Mouse (Mus musculus) midbrain, embryonic 13.5 days (tissue): ENCODE measurements around the gene Nxph3. TPM values are rescaled to one million over a fixed set of nuclear protein-coding genes. Genes with fewer than 3 reads are reported as not detected.

Experiments used
- ATAC-seq: fragments of 200-750 bp; cut with Nextera tagmentation; 2 replicates; pipeline ENCODE4 v1.8.0; 2017; ENCODE audit warnings: mild to moderate bottlenecking, moderate TSS enrichment, moderate library complexity
- H3K27ac ChIP-seq: fragments of 300-500 bp; sonication (generic); 2 replicates; pipeline ENCODE4 v1.5.1; 2015; ENCODE audit warnings: inconsistent platforms, mild to moderate bottlenecking, moderate library complexity
- H3K27me3 ChIP-seq: fragments of 300-500 bp; sonication (generic); 2 replicates; pipeline ENCODE4 v1.6.1; 2015; ENCODE audit warnings: mild to moderate bottlenecking, inconsistent platforms
- H3K36me3 ChIP-seq: fragments of 300-500 bp; sonication (generic); 2 replicates; pipeline ENCODE4 v1.6.1; 2015; ENCODE audit warnings: mild to moderate bottlenecking, inconsistent platforms
- H3K4me1 ChIP-seq: fragments of 300-500 bp; sonication (generic); replicated peaks from 2 replicates; pipeline ENCODE4 v1.6.1; 2015; ENCODE audit warnings: inconsistent platforms
- H3K4me2 ChIP-seq: fragments of 300-500 bp; sonication (generic); replicated peaks from 2 replicates; pipeline ENCODE4 v1.6.1; 2015; ENCODE audit warnings: moderate library complexity, mild to moderate bottlenecking, inconsistent platforms
- H3K4me3 ChIP-seq: fragments of 300-500 bp; sonication (generic); replicated peaks from 2 replicates; pipeline ENCODE4 v1.5.1; 2015; ENCODE audit warnings: mild to moderate bottlenecking, inconsistent platforms
- H3K9ac ChIP-seq: fragments of 300-500 bp; sonication (generic); replicated peaks from 2 replicates; pipeline ENCODE4 v1.6.1; 2015; ENCODE audit warnings: mild to moderate bottlenecking, inconsistent platforms
- H3K9me3 ChIP-seq: fragments of 300-500 bp; sonication (generic); 2 replicates; pipeline ENCODE4 v1.6.1; 2016; ENCODE audit warnings: mild to moderate bottlenecking, inconsistent platforms
- WGBS: fragments of 180-500 bp; shearing (Covaris S2); methylation state at CpG from one replicate; pipeline ENCODE4 v1.1.7; 2015; 5-methylcytosine and 5-hydroxymethylcytosine counted together
- polyA plus RNA-seq: library from polyadenylated mRNA; unstranded; fragments of >200 nt; fragmentation: Nextera tagmentation; extraction: Ambion mirVana; gene quantifications from 2 replicates; pipeline ENCODE4 v1.2.1, GENCODE M21; 2015

Gene Nxph3
- polyA plus RNA-seq, 1 experiment from 2014 or later = 1.9 TPM

DNA sequence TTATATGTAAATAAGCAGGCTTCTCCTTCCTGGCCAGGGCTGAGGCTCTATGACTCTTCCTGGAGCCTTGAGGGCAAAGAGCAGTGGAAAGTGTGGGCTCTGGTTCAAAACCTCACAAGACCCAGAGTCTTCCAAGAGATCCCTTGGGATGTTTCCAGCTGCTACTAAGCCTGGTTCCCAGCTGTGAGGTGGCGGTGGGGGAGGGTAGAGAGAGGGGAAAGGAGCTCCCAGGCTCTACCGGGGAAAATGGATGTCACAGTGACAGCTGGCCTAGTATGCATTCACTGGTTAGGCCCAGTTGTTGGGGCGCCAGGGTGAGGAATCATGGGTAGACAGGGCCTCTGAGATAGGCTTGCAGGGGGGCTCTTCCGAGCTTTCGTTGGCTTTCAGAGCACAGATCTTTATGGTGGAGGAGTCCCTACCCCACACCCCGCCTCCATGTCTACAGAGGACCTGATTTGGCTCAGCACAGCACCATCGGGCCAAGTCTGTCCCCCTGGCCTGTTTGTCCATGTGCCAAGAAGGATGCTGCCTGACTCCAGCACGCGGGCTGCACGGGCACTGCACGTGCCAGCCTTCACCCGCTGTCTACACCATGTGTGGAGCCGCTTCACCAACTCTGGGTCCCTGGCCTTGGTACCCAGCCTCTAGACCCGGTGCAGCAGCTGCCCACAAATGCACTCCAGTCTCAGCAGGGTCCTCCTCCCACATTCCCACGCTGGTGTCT, 24.2 kb upstream of the Nxph3 start:
- H3K9ac ChIP-seq = no peak overlapping the region
- no peak for ATAC-seq
- no peak overlapping the region for H3K4me2 ChIP-seq
- no peaks in the 10 kb centered on the region for H3K36me3 ChIP-seq
- peaks cover 26% of the 10 kb centered on the region for H3K4me1 ChIP-seq
- peak overlapping the region; percentile 44; the same call in 1 of the 2 replicates for H3K27ac ChIP-seq
- peaks cover 7% of the 10 kb centered on the region; the same call in 1 of the 2 replicates for H3K27me3 ChIP-seq
- H3K4me3 ChIP-seq = no peak overlapping the region
- WGBS = 73% methylated on average over 15 of the region's 15 CpGs
- no peaks in the 10 kb centered on the region for H3K9me3 ChIP-seq

DNA sequence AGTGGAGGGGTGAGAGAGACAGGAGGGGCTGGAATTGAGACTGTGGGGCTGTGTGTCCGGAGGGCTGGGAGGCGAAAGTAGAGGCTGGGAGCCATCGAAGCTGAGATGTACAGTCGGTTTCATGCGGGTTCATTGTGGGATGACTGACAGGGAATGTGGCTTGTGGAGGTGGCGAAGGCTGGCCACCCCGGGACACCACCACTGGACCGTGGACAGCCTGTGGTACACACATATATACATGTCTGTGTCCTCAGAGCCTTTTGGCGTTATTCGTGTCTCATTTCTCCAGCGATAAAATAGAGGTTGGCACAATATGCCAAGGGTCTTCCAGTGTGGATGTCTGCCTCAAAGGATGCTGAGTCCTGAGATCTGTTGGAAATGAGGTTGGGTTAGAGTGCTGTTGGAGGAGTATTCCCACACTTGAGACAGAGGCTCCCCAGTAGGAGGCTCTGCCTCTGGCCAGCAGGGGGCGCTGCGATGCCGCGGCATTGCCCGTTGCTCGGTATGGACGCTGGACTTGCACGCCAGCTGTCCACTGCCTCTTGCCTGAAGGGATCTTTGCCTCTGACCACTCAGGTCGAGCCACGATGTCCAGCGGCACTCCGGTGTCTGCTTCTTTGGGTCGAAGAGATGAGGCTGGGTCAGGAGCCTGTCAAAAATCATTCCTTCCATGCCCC, 19.3 kb upstream of the Nxph3 start:
- WGBS = 25% methylated on average over 24 of the region's 24 CpGs
- H3K4me1 ChIP-seq = peaks cover 6% of the 10 kb centered on the region
- no peak overlapping the region for H3K27ac ChIP-seq
- 0 out of 2 replicates have a peak overlapping the region, but pooled peaks have one; percentile 25 for H3K9ac ChIP-seq
- H3K27me3 ChIP-seq = 0 out of 2 replicates have a peak, but pooled peaks cover 4% of the 10 kb centered on the region
- no peaks in the 10 kb centered on the region for H3K9me3 ChIP-seq
- H3K4me3 ChIP-seq = no peak overlapping the region
- peak; percentile 87 for ATAC-seq
- no peaks in the 10 kb centered on the region for H3K36me3 ChIP-seq
- H3K4me2 ChIP-seq = peak overlapping the region; percentile 48

GRCm38 (mm10) chr11:95532353-95533072, 18.1 kb upstream of the Nxph3 start:
- no peak overlapping the region for H3K9ac ChIP-seq
- no peak overlapping the region for H3K4me2 ChIP-seq
- no peaks in the 10 kb centered on the region for H3K36me3 ChIP-seq
- H3K4me1 ChIP-seq = no peaks in the 10 kb centered on the region
- WGBS = 73% methylated on average over 13 of the region's 13 CpGs
- H3K27me3 ChIP-seq = 0 out of 2 replicates have a peak, but pooled peaks cover 4% of the 10 kb centered on the region
- ATAC-seq = no peak
- no peaks in the 10 kb centered on the region for H3K9me3 ChIP-seq
- H3K27ac ChIP-seq = no peak overlapping the region
- H3K4me3 ChIP-seq = no peak overlapping the region

DNA sequence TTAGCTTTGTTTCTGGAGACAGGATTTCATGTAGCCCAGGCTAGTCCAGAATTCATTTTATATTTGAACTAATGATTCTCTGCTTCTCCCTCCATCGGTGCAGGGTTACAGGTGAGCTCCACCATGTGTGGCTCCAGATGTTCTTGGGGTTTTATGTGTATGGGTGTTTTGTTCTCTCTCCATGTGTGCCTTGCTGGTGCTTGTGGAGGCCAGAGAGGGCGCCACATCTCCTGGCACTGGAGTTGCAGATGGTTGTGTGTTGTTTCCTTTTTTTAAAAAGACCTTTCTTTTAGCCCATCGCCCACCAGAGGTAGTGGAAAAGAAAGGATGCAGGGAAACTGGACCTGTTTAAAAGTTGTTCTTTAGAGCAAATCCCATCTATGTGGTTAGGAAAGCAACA, 13.9 kb upstream of the Nxph3 start:
- 83% methylated on average over 3 of the region's 3 CpGs for WGBS
- Histone ChIP-seq H3K9me3 (no peaks in the 10 kb centered on the region), H3K4me1 (no peaks in the 10 kb centered on the region), H3K36me3 (no peaks in the 10 kb centered on the region), H3K4me3 (no peak overlapping the region), H3K9ac (no peak overlapping the region), H3K4me2 (no peak overlapping the region), H3K27ac (no peak overlapping the region), H3K27me3 (0 out of 2 replicates have a peak, but pooled peaks cover under 1% of the 10 kb centered on the region)
- no peak for ATAC-seq

DNA sequence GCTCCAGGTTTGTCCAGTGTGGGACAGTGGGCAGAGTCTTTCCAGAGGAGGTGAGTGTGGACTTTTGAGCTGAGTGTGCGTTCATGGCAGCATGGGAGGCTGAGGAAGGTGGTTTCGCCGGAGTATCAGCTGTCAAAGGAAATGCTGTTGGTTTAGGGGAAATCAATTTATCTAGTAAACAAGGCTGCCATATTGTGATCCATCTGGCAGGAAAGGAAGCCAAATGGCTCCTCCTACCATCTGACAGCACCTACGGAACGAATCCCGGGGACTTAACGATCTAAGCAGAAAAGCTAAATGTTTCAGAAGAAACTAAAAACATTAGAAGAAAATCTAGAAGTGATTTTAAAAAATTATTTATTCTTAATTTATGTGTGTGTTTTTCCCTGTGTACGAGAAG, 12.9 kb upstream of the Nxph3 start:
- Histone ChIP-seq H3K4me2 (no peak overlapping the region), H3K4me1 (no peaks in the 10 kb centered on the region), H3K9ac (no peak overlapping the region), H3K27me3 (no peaks in the 10 kb centered on the region), H3K9me3 (no peaks in the 10 kb centered on the region), H3K4me3 (no peak overlapping the region), H3K27ac (no peak overlapping the region), H3K36me3 (no peaks in the 10 kb centered on the region)
- 91% methylated on average over 8 of the region's 8 CpGs for WGBS
- ATAC-seq = no peak

- Histone ChIP-seq H3K9ac (peak overlapping the region; percentile 20; the same call in 1 of the 2 replicates), H3K4me3 (peak overlapping the region; percentile 19; the same call in 1 of the 2 replicates), H3K27me3 (peaks cover 11% of the 10 kb centered on the region; the same call in 1 of the 2 replicates), H3K27ac (no peak overlapping the region), H3K4me1 (peaks cover 21% of the 10 kb centered on the region), H3K9me3 (no peaks in the 10 kb centered on the region), H3K4me2 (peak overlapping the region; percentile 44), H3K36me3 (no peaks in the 10 kb centered on the region)
- WGBS = under 1% methylated on average over 13 of the region's 13 CpGs
- ATAC-seq = peak; percentile 41
Observed at GRCm38 (mm10) chr11:95521563-95521962, 7.2 kb upstream of the Nxph3 start.

GRCm38 (mm10) chr11:95520456-95521072, 6.2 kb upstream of the Nxph3 start:
- Histone ChIP-seq H3K27ac (peak overlapping the region; percentile 58), H3K27me3 (peaks cover 18% of the 10 kb centered on the region), H3K9ac (peak overlapping the region; percentile 51; the same call in 1 of the 2 replicates), H3K4me1 (peaks cover 31% of the 10 kb centered on the region), H3K9me3 (no peaks in the 10 kb centered on the region), H3K4me2 (peak overlapping the region; percentile 42), H3K36me3 (no peaks in the 10 kb centered on the region), H3K4me3 (peak overlapping the region; percentile 19)
- peak; percentile 72 for ATAC-seq
- WGBS = 5% methylated on average over 27 of the region's 27 CpGs

GRCm38 (mm10) chr11:95519996-95520395, 5.6 kb upstream of the Nxph3 start:
- WGBS = 50% methylated on average over 3 of the region's 3 CpGs
- Histone ChIP-seq H3K27ac (no peak overlapping the region), H3K9me3 (no peaks in the 10 kb centered on the region), H3K27me3 (peaks cover 24% of the 10 kb centered on the region), H3K9ac (no peak overlapping the region; the same call in 1 of the 2 replicates), H3K4me2 (no peak overlapping the region), H3K4me1 (peaks cover 37% of the 10 kb centered on the region), H3K4me3 (no peak overlapping the region), H3K36me3 (no peaks in the 10 kb centered on the region)
- no peak for ATAC-seq

DNA sequence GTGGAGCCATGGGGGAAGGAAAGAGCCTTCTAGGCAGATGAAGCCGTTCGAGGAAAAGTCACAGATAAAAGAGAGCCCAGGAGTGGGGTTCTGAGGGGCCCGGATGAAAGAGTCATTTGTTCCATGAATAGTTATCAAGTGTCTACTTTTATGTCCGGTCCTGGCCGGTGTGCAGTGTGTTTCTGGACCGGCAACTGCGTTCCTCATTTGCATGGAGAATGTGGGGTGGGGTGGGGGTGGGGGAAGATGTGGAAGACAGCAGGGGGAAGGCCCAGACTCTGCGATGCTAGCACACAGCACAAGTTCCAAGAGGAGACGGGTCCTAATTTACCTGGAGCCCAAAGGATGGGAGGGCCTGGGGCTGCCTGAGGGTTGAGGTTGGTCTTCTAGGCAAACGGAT, 4.9 kb upstream of the Nxph3 start:
- H3K4me2 ChIP-seq = no peak overlapping the region
- no peak for ATAC-seq

GRCm38 (mm10) chr11:95517162-95517561, 2.8 kb upstream of the Nxph3 start:
- no peak for ATAC-seq
- H3K9me3 ChIP-seq = no peaks in the 10 kb centered on the region
- peaks cover 58% of the 10 kb centered on the region for H3K4me1 ChIP-seq
- 52% methylated on average over 6 of the region's 6 CpGs for WGBS
- H3K4me2 ChIP-seq = no peak overlapping the region
- no peak overlapping the region for H3K4me3 ChIP-seq
- H3K9ac ChIP-seq = 0 out of 2 replicates have a peak overlapping the region, but pooled peaks have one; percentile 23
- H3K27me3 ChIP-seq = peaks cover 52% of the 10 kb centered on the region
- H3K36me3 ChIP-seq = no peaks in the 10 kb centered on the region
- H3K27ac ChIP-seq = no peak overlapping the region

More for the DNA sequence above, 4.9 kb upstream of the Nxph3 start:
- no peak overlapping the region for H3K4me3 ChIP-seq
- H3K9ac ChIP-seq = no peak overlapping the region
- peaks cover 44% of the 10 kb centered on the region for H3K4me1 ChIP-seq
- H3K9me3 ChIP-seq = no peaks in the 10 kb centered on the region
- peaks cover 31% of the 10 kb centered on the region for H3K27me3 ChIP-seq
- H3K27ac ChIP-seq = no peak overlapping the region
- 64% methylated on average over 10 of the region's 10 CpGs for WGBS
- H3K36me3 ChIP-seq = no peaks in the 10 kb centered on the region

DNA sequence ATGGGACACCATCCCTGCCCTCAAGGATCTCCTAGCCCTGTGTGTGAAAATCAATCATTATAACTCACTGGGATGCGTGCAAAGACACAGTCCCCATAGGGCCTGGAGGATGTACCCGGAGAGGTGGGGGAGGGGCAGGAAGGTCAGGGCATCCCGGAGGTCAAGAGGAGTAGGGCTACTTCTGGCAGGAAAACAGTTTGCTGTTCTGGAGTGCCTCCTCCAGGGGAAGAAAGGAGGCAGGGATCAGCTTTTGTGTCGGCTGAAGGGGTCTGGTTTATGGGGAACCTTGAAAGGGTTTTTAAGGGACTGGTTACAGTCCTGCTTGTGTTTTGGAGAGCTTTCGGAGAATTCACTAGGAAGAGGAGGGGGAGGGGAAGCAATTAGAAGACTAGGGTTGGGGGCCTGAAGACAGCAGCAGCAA, 2.1 kb upstream of the Nxph3 start:
- WGBS = 3% methylated on average over 5 of the region's 5 CpGs
- Histone ChIP-seq H3K27me3 (peaks cover 59% of the 10 kb centered on the region), H3K4me2 (no peak overlapping the region), H3K9ac (peak overlapping the region; percentile 23; the same call in 1 of the 2 replicates), H3K4me3 (no peak overlapping the region), H3K36me3 (no peaks in the 10 kb centered on the region), H3K4me1 (peaks cover 57% of the 10 kb centered on the region), H3K27ac (peak overlapping the region; percentile 44; the same call in 1 of the 2 replicates), H3K9me3 (no peaks in the 10 kb centered on the region)
- ATAC-seq = no peak
